Comparison of ENCODE assay signal across 10 mouse cellular contexts in genomic region chr13:64257814-64258515, GRCm38 (mm10). TPM values are rescaled to one million over a fixed set of nuclear protein-coding genes. Genes with fewer than 3 reads are reported as not detected.
DNase-seq lines count a peak whose midpoint lies in the region; ATAC-seq lines count a peak whose summit lies in the region.
"Had no signal": no experiment of that assay in that cellular context is flagged by ENCODE, and none has a peak within 500 bp of the region (broad histone marks: within the 10 kb centered on the region; RNA-seq: fewer than 3 reads in every experiment).

No protein-coding gene starts in this region.

- no peak for ATAC-seq in forebrain, embryonic 14.5 days
- no peak for ATAC-seq in forebrain, embryonic 16.5 days
- peak; percentile 85 for ATAC-seq in neural tube, embryonic 14.5 days (ENCODE audit: low read depth)
- no peak for ATAC-seq in kidney, embryonic 14.5 days (ENCODE audit: low FRiP score, low TSS enrichment)

- no peak overlapping the region for H3K4me3 ChIP-seq in forebrain, embryonic 14.5 days (ENCODE audit: low read depth, low read length)
- no peak overlapping the region for H3K4me3 ChIP-seq in forebrain, embryonic 16.5 days (replicated peaks; ENCODE audit: low read length)
- H3K4me3 ChIP-seq in neural tube, embryonic 14.5 days (ENCODE audit: low read depth, low read length) = no peak overlapping the region
- no peak overlapping the region for H3K4me3 ChIP-seq in kidney, embryonic 14.5 days (ENCODE audit: low read length)
- H3K4me3 ChIP-seq: embryonic facial prominence, embryonic 13.5 days had no signal

- DNase-seq in forebrain, embryonic 14.5 days (ENCODE audit: low spot score) = peak; percentile 22
- DNase-seq in cerebellum, adult 11 months = peak; percentile 61
- peak; percentile 58 for DNase-seq in forelimb bud, embryonic 11.5 days (ENCODE audit: low read depth, low spot score)
- no peak for DNase-seq in thymus, postnatal 4 days
- DNase-seq in layer of hippocampus, postnatal 25 days (ENCODE audit: extremely low spot score in 1 of 2, low spot score in 1 of 2) = no peak
- DNase-seq: midbrain, embryonic 14.5 days had no signal

- no peaks in the 10 kb centered on the region; the same call in 1 of the 2 replicates for H3K4me1 ChIP-seq in forebrain, embryonic 14.5 days (ENCODE audit: control insufficient read depth, insufficient read depth, low read length)
- H3K4me1 ChIP-seq in forebrain, embryonic 16.5 days (replicated peaks; ENCODE audit: control insufficient read depth, insufficient read depth, low read length) = no peaks in the 10 kb centered on the region
- peaks cover 6% of the 10 kb centered on the region for H3K4me1 ChIP-seq in neural tube, embryonic 14.5 days (ENCODE audit: control insufficient read depth, insufficient read depth, low read length)
- no peaks in the 10 kb centered on the region for H3K4me1 ChIP-seq in kidney, embryonic 14.5 days (ENCODE audit: control insufficient read depth, insufficient read depth, low read length)
- H3K4me1 ChIP-seq: embryonic facial prominence, embryonic 13.5 days had no signal

- no peak overlapping the region for H3K4me2 ChIP-seq in forebrain, embryonic 14.5 days (ENCODE audit: low read length)
- H3K4me2 ChIP-seq in forebrain, embryonic 16.5 days (ENCODE audit: low read length) = no peak overlapping the region
- H3K4me2 ChIP-seq in neural tube, embryonic 14.5 days (ENCODE audit: low read depth, low read length) = no peak overlapping the region
- no peak overlapping the region for H3K4me2 ChIP-seq in kidney, embryonic 14.5 days (replicated peaks; ENCODE audit: low read depth, low read length)
- H3K4me2 ChIP-seq: embryonic facial prominence, embryonic 13.5 days had no signal

- H3K9ac ChIP-seq in forebrain, embryonic 14.5 days (ENCODE audit: low read length) = no peak overlapping the region
- H3K9ac ChIP-seq in forebrain, embryonic 16.5 days (replicated peaks; ENCODE audit: low read depth, low read length) = no peak overlapping the region
- no peak overlapping the region for H3K9ac ChIP-seq in neural tube, embryonic 14.5 days (replicated peaks; ENCODE audit: low read depth, low read length)
- no peak overlapping the region for H3K9ac ChIP-seq in kidney, embryonic 14.5 days (ENCODE audit: low read depth, low read length)
- H3K9ac ChIP-seq: embryonic facial prominence, embryonic 13.5 days had no signal

- no peak overlapping the region for H3K27ac ChIP-seq in forebrain, embryonic 14.5 days (ENCODE audit: low read depth, low read length)
- H3K27ac ChIP-seq in forebrain, embryonic 16.5 days (ENCODE audit: low read length) = no peak overlapping the region
- H3K27ac ChIP-seq in neural tube, embryonic 14.5 days (ENCODE audit: low read depth, low read length) = peak overlapping the region; percentile 39; the same call in 1 of the 2 replicates
- H3K27ac ChIP-seq in kidney, embryonic 14.5 days (ENCODE audit: low read depth, low read length) = no peak overlapping the region
- H3K27ac ChIP-seq: embryonic facial prominence, embryonic 13.5 days had no signal

- H3K27me3 ChIP-seq in forebrain, embryonic 14.5 days (replicated peaks; ENCODE audit: control insufficient read depth, insufficient read depth, low read length) = no peaks in the 10 kb centered on the region
- H3K27me3 ChIP-seq in forebrain, embryonic 16.5 days (replicated peaks; ENCODE audit: control insufficient read depth, insufficient read depth, low read length) = no peaks in the 10 kb centered on the region
- H3K27me3 ChIP-seq in neural tube, embryonic 14.5 days (ENCODE audit: control insufficient read depth, insufficient read depth, low read length) = no peaks in the 10 kb centered on the region
- H3K27me3 ChIP-seq in kidney, embryonic 14.5 days (ENCODE audit: control insufficient read depth, insufficient read depth, low read length) = no peaks in the 10 kb centered on the region
- H3K27me3 ChIP-seq: embryonic facial prominence, embryonic 13.5 days had no signal

- WGBS in forebrain, embryonic 14.5 days = 7% methylated on average over 5 of the region's 5 CpGs
- WGBS in forebrain, embryonic 16.5 days = 10% methylated on average over 5 of the region's 5 CpGs
- WGBS in neural tube, embryonic 14.5 days = 10% methylated on average over 5 of the region's 5 CpGs
- 41% methylated on average over 5 of the region's 5 CpGs for WGBS in kidney, embryonic 14.5 days

- no peaks in the 10 kb centered on the region for H3K36me3 ChIP-seq in forebrain, embryonic 14.5 days (ENCODE audit: control insufficient read depth, insufficient read depth, low read length)
- no peaks in the 10 kb centered on the region for H3K36me3 ChIP-seq in forebrain, embryonic 16.5 days (ENCODE audit: control insufficient read depth, insufficient read depth)
- no peaks in the 10 kb centered on the region for H3K36me3 ChIP-seq in neural tube, embryonic 14.5 days (ENCODE audit: control insufficient read depth, insufficient read depth, low read length)
- no peaks in the 10 kb centered on the region for H3K36me3 ChIP-seq in kidney, embryonic 14.5 days (ENCODE audit: control insufficient read depth, insufficient read depth, low read length)
- H3K36me3 ChIP-seq: embryonic facial prominence, embryonic 13.5 days had no signal

- H3K9me3 ChIP-seq in forebrain, embryonic 14.5 days (replicated peaks; ENCODE audit: control insufficient read depth, low read length) = no peaks in the 10 kb centered on the region
- no peaks in the 10 kb centered on the region for H3K9me3 ChIP-seq in forebrain, embryonic 16.5 days (ENCODE audit: control insufficient read depth, low read length)
- H3K9me3 ChIP-seq in neural tube, embryonic 14.5 days (ENCODE audit: control insufficient read depth, low read length) = no peaks in the 10 kb centered on the region
- no peaks in the 10 kb centered on the region for H3K9me3 ChIP-seq in kidney, embryonic 14.5 days (ENCODE audit: control insufficient read depth, low read length)
- H3K9me3 ChIP-seq: embryonic facial prominence, embryonic 13.5 days had no signal

RNA-seq across cellular contexts. Expression of gene Cdc14b, which starts 17.1 kb away (rescaled TPM):
- 3.1 and 3.5 TPM in 2 replicates for polyA plus RNA-seq in forebrain, embryonic 14.5 days (2014; fragmentation: Nextera tagmentation; extraction: Ambion mirVana)
- 1.7 and 2.9 TPM in 2 replicates for polyA plus RNA-seq in forebrain, embryonic 16.5 days (2015; fragmentation: Nextera tagmentation; extraction: Ambion mirVana)
- 3.5 and 4.0 TPM in 2 replicates for polyA plus RNA-seq in neural tube, embryonic 14.5 days (2014; fragmentation: Nextera tagmentation; extraction: Ambion mirVana)
- total RNA-seq in layer of hippocampus, postnatal 25 days (2021) = 1 to 10 TPM; 6.9 to 7.2 TPM
- polyA plus RNA-seq in kidney, embryonic 14.5 days (2014; fragmentation: Nextera tagmentation; extraction: Ambion mirVana) = 15.4 and 24.8 TPM in 2 replicates

RNA-seq across cellular contexts. Expression of gene Aaed1, which starts 54.5 kb away (rescaled TPM):
- polyA plus RNA-seq in forebrain, embryonic 14.5 days (2014; fragmentation: Nextera tagmentation; extraction: Ambion mirVana) = 7.9 and 8.7 TPM in 2 replicates
- polyA plus RNA-seq in forebrain, embryonic 16.5 days (2015; fragmentation: Nextera tagmentation; extraction: Ambion mirVana) = 8.2 and 8.7 TPM in 2 replicates
- polyA plus RNA-seq in neural tube, embryonic 14.5 days (2014; fragmentation: Nextera tagmentation; extraction: Ambion mirVana) = 11.8 and 15.0 TPM in 2 replicates
- 10 to 100 TPM; 13.1 to 14.4 TPM for total RNA-seq in layer of hippocampus, postnatal 25 days (2021)
- 32.7 and 47.0 TPM in 2 replicates for polyA plus RNA-seq in kidney, embryonic 14.5 days (2014; fragmentation: Nextera tagmentation; extraction: Ambion mirVana)

Comparison
In these comparisons a context has a peak if more than half of its experiments do, and no peak if none do; other contexts are left out.
1. DNase-seq: peak in forebrain, embryonic 14.5 days (single experiment), cerebellum, adult 11 months (single experiment) and forelimb bud, embryonic 11.5 days (single experiment); none in thymus, postnatal 4 days (single experiment) and layer of hippocampus, postnatal 25 days (0 of 2).